Mouse (Mus musculus): ENCODE results near the gene Smug1.

- TF ChIP-seq POLR2A (IDR thresholded peaks at IDR 0.05; ENCODE audit: borderline replicate concordance, low read depth, low read length) (no peak), CTCF (IDR thresholded peaks at IDR 0.05; ENCODE audit: low read depth, low read length) (no peak)
Measured at GRCm38 (mm10) chr15:103112309-103112708, 54.6 kb downstream of the Smug1 start.
